Mouse (Mus musculus) left cerebral cortex, postnatal 14 days (tissue): ENCODE data around the gene Gm44965. TPM values are rescaled to one million over a fixed set of nuclear protein-coding genes. Genes with fewer than 3 reads are reported as not detected.

Experiments used
- DNase-seq, 2 experiments: peaks; one replicate each; pipeline ENCODE4 v3.0.0; 2021 to 2022; ENCODE audit warnings: low spot score in 2 of 2, mixed read lengths in 1 of 2
- intact Hi-C: fragments of 180-260 bp; cut with DNase I; formaldehyde crosslinking; loops from one replicate; pipeline ENCODE4 v1.15.1; 2025
- long read RNA-seq, 2 experiments: library from polyadenylated mRNA; stranded (forward); transcript quantifications; one replicate each; pipeline ENCODE4 v2.0.0; 2021
- total RNA-seq, 2 experiments: library from RNA; stranded (reverse); gene quantifications; 2 replicates each; pipeline ENCODE4 v1.2.3; 2021

Gene Gm44965
- not detected for total RNA-seq
- long read RNA-seq, experiment 1, result 0 reads
- long read RNA-seq, experiment 2, partial matches to known transcripts, result 0 of 1 reads
- long read RNA-seq, experiment 2, other reads (novel, unspliced or antisense), result 1 of 1 reads

DNA sequence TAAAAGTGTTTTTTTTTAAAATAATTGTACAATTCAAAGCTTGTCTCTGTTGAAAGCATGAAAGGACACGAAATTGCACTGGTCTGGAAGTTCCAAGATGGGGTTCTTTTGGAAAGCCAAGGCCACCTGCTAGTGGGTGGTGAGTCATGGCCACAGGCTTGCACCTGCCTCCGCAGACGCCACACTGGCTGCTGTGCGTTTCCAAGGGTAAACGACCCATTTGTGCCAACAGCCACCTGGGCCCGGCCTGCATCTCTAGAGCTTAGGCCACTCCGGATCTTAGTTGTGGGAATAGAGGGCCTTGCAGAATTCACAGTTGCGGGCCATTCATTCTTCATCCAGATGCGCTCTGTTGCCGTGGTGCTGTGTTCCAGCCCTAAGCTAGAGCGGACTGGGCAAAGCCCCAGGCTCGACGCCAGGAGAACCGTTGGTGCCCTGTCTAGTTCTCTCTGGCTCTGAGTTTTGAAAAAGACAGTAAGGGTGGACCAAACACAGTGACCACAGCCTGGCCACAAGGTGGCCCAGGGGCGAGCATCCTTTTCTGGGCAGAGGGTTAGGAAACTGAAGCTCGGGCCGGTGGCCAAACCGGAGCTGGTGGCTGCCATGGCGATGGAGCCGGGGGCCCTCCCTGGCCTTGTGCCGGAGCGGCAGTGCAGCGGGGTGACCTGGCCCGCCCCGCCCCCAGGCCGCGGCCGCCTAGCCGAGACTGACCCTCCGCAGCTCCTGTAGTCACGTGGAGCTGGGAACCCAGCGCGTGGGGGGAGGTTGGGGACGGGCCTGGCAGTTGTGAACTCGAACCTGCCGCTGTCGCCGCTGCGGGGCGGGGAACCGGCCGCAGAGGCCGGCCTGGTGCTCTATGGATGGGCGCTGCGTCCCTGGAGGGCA lies at the start of gene Gm44965, which contains the start of gene Repin1:
Gm44965 (plus strand) TSS at position 784 of the 885 bp plus-strand sequence.
Repin1 (plus strand) TSS at position 726 of the 885 bp plus-strand sequence.
- intact Hi-C loops, result loop anchor here (5.0 kb wide), 1 partner anchor 34 kb away; the partner anchor contains the start of gene AI854703
- peak; percentile 90 to 92 for DNase-seq

DNA sequence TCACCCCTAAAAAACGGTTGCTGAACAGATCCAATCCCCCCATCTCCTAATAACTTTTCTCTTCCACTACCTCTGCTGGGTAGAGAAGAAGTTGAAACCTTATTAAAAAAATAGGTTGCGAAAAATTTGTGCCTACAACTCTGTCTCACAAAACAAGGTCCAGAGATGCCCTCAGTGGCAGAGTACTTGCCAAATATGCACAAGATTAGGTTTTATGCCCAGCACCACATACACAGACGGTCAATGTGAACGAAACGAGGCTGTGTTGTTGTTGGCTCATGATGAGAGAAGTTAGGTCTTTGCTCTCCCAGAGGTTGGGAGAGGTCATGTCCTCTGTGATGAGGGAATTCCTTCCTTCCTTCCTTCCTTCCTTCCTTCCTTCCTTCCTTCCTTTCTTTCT lies 48.5 kb upstream of the Gm44965 start:
- intact Hi-C loops, result loop anchor here (10.0 kb wide), 1 partner anchor 100 kb away; the partner anchor contains the start of gene Gimap8
- no peak for DNase-seq

DNA sequence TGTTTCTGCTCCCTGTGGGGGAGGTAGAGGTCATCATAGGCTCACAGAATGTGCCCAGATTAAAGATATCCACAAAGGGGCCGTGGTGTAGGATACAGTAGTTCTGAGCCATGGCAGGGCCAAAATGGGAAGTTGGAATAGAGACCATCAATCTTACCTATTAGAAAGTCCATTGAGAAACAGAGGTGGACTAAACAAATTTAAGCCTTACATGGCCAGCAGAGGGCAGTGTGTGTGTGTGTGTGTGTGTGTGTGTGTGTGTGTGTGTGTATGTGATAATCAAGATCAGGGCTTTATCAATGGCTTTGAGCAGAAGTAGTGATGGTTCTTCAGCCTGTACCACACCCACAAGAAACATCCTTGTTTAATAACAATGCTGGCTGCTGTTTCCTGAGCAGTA lies 47.5 kb upstream of the Gm44965 start:
- peak in 1 of 2 experiments; percentile 43 for DNase-seq
- intact Hi-C loops, result loop anchor here (10.0 kb wide), 1 partner anchor 99 kb away; the partner anchor contains the start of gene Gimap8

DNA sequence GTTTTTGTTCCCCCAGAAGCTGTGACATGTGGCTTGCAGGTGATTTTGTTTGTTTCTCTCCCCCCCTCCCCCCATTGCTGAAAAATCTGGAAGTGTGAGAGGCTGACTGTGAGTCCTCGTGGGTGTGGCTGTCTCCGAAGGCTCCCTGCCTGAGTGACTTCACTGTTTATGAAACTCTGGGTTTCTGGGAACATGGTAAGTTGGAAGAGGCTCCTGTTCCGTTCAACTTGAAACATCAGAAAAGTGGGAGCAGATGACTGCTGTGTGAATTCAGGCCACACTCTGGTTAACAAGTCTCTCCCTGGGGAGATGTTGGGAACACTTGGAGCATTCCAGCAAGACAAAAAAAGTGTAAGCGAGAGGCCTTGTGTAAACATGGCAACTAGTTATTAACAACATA lies 46.9 kb upstream of the Gm44965 start:
- DNase-seq, result no peak
- intact Hi-C loops, result loop anchor here (10.0 kb wide), 1 partner anchor 98 kb away; the partner anchor contains the start of gene Gimap8

DNA sequence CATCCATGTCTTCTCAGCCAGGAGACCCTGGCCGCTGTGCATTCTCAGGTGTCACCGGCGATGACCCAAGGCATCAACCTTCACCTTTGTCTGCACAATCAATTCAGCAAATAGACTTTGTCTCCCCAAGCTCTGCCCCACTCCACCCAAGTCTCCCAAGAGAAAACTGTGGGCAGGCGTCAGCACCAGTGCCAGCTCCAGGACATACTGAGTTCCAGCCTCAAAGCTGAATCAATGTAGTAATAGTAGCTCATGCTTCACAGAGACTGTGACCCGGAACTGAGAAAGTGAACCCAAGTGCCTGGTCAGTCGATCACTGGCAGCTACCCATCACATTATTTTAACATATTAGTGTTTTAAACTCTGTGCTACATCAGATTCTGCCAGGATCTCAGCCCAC lies 45.4 kb upstream of the Gm44965 start:
- no peak for DNase-seq
- intact Hi-C loops, result loop anchor here (10.0 kb wide), 1 partner anchor 96 kb away; the partner anchor contains the start of gene Gimap8

DNA sequence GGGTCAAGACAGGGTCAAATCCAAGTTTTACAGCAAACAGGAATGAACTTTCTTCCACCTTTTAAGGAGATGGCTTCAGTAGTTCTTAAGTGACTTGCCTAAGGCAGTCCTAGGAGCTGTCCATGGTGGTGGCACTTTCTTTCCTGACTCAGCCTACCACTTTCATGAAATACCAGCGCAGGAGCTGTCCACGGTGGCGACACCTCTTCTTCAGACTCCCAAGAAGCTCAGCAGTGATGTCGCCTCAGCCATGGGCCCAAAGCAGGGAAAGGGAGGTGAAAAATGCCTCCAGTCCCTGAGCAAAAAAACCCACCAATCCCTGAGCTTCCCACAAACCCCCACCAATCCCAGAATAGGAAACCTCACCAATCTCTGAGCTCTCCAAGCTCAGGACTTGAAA lies 40.8 kb upstream of the Gm44965 start:
- intact Hi-C loops, result no loop called here
- no peak for DNase-seq

DNA sequence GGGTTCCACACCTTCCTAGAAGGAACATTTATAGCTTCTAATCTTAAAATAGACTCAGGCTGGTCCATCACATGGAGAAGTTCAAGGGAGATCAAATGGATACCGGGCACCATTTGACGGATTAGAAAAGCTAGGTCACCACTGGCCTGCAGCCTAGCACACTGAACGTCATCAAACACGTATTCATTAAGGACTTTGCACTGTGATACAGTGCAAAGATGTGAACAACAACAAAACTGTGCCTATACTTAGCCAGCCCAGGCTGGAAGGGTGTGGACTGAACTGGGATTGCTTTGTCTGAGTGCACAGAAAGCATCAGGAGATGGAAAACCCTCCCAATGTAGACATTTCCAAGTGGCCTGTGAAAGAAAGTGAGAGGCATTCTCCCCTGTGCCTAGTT lies 39.9 kb upstream of the Gm44965 start:
- intact Hi-C loops, result no loop called here
- DNase-seq, result no peak

DNA sequence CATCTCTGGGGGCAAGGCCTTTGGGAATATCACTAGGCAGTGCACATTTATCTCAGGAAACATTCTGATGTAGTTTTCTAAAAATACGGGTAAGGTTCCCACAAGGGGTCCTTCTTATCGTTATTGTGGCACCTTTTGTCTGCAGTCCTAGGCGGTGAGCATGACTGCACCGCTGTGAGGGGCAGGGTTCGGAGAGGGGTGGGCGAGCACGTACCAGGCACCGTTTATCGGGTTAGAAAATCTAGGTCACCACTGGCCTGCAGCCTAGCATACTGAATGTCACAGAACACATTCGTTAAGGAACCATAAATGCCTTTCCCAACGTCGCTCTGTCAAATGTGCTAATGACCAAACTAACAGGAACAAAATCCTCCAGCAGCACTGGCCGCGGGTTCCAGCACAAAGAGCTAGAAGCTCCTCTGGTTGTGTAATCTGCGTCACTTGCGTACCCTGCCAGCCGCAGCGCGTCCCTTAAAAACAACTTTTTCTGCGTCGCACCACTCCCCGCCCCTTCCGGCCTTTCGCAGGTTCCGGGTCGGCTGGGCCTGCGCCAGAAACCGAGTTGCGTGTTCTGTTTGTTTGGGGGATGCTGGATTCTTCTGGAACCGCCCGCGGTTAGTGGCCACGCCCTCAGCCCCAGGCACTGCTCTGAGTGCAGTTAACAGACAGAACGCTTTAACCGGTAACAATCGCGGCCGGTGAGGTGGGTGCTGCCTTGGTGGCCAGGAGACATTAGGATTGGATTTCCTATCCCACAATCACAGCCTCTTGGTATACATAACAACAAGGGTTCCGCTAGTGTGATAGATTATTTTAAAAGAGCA lies 39.2 kb upstream of the Gm44965 start, which contains the start of gene Lrrc61:
Lrrc61 (plus strand) TSS at position 517 of the 824 bp plus-strand sequence.
- DNase-seq, result peak; percentile 97 to 99
- intact Hi-C loops, result no loop called here

DNA sequence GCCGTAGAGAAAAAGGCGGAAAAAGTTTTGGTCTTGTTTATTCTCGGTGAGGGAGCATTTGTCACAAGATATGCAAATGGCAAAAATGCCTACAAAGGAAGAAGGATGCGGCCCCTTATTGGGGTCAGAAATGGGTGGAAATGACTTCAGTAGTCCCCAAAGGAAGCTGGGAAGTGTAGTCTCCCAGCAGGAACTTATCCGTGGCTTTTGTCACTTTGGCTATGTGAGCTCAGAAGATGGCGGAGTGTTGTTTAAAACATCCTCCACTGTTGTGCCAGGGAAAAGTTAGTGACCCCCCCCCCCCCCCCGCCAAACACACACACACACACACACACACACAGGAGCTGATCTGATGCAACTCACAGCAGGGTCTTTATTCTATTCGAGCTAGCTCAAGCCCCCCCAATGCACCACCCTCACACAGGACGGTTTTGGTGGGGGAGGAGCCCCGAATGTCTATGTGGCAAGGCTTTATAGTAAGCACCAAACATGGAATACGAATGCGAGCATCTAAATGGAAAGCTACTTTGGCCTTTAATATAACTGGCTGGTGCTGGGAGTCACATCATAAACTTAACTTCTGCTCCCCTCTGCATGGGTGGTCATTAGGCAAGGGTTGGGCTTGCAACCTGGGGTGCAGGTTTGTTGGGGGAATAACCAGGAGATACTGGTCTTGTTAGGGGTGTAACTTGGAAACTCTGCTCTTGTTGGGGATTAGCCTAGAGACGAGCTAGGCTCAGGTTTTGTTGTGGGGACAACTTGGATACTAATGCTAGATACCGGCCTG lies 38.4 kb upstream of the Gm44965 start:
- intact Hi-C loops, result no loop called here
- peak; percentile 72 to 81 for DNase-seq

DNA sequence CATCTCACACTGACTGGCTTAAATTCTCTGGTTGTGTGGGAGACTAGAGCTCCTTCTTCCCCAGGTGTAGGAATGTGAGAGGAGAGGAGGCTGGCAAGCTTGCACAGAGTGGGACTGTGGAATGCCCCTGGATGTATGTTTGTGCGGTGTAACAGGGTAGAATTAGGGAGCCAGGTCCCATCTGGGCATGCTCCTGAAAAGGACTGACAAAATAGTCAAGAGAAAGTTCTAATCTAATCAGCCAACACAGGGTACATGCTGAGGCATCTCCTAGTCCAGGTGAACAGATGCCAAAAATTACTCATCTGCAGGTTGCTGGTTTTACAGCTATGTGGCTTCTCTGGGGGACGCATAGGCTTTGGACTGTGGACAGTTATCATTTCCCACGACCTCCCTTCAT lies 37.8 kb upstream of the Gm44965 start:
- intact Hi-C loops, result no loop called here
- no peak for DNase-seq

DNA sequence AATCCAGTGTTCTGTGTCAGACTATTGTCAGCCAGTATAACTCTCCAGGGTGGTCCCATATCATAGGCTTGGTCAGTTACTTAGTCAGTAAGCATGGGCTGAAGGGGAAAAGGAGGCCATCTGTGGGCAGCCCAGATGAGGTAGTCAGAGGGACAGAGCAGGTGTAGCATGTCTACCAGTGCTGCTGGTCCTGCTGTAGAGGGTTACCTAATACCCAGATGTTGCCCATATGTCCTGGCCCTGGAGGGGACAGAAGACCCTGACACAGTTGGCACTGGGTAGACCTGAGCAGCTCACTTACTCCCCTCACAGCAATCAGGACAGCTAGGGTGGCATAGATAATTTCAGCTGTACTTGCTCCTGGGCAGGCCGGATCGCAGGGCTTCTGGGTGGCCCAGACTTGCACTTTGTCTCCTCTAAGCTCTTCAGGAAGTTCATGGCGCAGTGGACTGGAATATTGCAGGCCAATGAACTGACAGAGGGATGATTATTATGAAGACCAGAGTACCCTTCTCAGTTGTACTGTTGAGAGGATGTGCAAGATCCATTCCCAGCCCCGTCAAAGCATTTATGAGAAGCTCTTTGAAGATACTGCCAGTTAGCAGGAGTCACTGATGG lies 27.9 kb upstream of the Gm44965 start:
- no peak for DNase-seq
- intact Hi-C loops, result no loop called here

DNA sequence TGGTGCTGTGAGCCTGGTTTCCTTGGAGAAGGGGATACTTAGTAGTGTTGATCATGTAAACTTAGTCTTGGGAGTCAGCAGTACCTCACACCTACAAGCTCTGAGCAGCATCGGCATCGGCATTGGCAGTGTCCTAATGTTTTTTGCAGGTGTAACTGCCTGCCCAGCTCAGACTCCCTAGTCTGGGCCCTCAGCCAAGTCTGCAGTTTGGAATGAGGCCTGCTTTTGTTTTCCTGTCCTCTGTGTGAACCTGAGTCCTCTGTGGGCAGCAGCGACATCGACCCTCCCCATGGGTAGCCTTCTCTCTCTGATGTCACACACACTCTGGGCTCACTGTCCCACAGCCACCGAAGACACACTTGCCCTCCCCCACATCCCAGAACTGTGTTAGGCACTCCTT lies 27.4 kb upstream of the Gm44965 start:
- no peak for DNase-seq
- intact Hi-C loops, result no loop called here

DNA sequence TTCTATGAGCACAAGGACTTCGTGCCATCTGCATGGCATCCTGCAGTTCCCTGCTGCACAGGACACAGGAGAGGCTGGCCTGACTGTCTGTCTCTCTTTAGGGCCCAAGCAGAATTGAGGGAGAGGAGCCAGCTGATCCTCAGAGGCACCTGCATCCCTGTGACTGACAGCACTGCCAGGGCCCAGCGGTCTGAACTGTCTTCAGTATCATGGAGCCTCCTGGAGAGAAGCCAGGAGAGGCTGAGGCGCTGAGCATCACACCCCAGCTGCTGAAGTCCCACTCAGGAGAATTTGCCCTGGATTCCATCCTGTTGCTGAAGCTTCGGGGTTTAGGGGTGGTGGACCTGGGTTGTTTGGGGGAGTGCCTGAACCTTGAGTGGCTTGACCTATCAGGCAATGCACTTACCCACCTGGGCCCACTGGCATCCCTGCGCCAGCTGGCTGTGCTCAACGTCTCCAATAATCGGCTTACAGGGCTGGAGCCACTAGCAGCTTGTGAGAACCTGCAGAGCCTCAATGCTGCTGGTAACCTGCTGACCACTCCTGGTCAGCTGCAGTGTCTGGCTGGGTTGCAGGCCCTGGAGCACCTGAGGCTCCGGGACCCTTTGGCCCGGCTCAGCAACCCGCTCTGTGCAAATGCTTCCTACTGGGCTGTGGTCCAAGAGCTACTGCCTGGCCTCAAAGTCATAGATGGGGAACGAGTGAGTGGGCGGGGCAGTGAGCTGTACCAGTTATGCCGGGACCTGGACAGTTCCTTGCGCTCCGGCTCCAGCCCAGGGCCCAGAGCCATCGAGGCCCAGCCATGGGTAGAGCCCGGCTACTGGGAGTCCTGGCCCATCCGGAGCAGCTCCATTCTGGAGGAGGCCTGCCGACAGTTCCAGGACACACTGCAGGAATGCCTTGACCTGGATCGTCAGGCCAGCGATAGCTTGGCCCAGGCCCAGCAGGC lies 25.4 kb upstream of the Gm44965 start:
- intact Hi-C loops, result no loop called here
- DNase-seq, result no peak

DNA sequence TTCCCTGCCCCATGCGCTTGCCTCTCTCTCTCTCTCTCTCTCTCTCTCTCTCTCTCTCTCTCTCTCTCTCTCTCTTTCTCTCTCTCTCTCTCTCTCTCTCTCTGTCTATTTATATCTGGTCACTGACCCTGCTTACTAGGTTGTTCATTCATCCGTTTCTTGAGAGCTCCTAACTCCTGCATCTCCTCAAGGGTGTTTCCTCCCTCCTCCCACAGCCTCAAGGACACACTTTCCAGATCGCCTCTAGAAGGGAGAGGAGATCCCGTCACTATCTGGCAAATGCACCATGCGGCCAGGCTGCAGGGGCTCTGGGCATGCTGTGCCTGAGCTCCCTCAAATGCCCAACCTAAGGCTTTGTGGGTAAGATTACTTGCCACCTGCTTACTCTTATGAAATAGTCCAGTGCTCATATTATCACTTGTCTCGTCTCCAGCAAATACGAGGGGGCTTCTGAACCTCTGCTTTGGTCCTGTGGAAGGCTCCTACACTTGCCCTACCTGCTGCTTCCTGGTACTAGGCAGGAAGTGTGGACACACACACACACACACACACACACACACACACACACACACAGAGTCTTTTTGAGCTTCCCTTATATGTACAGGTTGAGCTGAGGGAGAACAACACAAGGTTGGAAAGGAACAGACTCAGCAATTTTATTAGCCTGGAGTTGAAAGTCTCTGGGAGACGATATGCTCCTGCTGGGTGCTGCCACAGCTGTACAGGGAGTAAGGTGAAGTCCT lies 24.5 kb upstream of the Gm44965 start:
- intact Hi-C loops, result no loop called here
- DNase-seq, result no peak

DNA sequence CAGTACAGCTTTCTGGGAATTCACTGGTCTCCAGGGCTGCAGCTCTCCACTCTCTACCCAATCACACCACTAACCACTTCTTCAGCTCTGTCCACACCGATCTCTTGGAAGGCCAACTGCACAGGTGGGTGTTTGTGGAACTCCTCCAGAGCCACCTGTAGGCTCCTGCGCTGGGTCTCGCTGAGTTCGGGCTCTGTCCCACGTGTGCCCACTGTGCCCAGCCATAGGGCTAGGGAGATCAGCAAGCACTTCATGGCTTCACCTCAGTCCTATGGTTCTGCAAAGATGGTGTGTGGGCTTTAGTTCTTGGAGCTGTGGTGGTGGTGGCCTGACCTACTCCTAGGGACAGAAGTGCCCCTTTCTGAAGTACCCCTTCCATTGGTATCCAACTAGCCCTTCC lies 21.7 kb upstream of the Gm44965 start:
- DNase-seq, result no peak
- intact Hi-C loops, result no loop called here

DNA sequence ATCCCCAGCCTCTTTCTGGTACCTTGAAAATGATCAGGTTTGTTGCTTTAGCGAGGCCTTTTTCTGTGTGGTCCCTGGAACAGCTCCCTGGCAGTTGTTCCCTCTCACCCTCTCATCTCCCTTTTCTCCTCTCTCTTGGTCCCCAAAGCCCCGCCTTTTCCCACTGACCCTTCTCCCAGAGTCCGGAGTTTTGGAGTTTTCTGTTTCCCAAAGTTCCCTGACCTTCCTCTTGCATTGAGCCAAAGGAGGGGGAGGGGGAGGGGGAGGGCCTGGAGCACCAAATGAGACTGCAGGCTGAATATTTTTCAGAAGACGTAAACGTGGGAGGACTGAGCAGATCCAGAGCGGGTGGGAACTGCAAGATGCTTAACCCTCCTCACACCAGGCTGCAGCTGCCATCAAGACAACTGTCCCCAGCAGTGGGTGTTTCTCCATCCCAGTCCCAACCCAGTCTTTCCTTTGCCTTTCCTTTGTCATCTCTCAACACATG lies 21.1 kb upstream of the Gm44965 start, which contains the start of gene Rarres2:
Rarres2 (minus strand) TSS at position 218 of the 490 bp plus-strand sequence.
- DNase-seq, result no peak

DNA sequence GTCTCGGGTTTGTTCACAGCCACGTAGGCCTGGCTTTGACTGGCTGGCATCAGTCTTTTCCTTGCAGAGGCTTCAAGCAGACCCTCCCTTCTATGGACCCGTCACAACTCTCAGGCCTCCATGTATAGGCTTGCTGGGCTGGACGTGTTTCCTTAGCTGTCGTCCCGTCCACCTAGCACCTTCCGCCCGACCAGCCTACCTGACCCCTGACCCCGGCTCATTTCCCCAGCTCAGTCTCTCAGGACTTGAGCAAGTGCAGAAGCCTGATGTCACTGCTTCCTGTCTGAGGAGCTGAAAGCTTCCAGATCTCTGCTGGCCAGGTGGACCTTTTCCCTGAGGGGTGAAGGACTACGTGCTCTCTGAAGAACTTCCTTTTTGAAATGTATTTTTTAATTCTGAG lies 20.5 kb upstream of the Gm44965 start:
- no peak for DNase-seq
- intact Hi-C loops, result no loop called here

More for the DNA sequence above, 21.1 kb upstream of the Gm44965 start, which contains the start of gene Rarres2:
- intact Hi-C loops, result no loop called here
